Mouse (Mus musculus): ENCODE results near the gene Ccdc167. TPM values are rescaled to one million over a fixed set of nuclear protein-coding genes. Genes with fewer than 3 reads are reported as not detected.
A peak's percentile ranks its signal among the peaks of the same experiment; 100 is the strongest.

Ccdc167 gene
- polyA plus RNA-seq (2021), result 9.6 TPM

DNA sequence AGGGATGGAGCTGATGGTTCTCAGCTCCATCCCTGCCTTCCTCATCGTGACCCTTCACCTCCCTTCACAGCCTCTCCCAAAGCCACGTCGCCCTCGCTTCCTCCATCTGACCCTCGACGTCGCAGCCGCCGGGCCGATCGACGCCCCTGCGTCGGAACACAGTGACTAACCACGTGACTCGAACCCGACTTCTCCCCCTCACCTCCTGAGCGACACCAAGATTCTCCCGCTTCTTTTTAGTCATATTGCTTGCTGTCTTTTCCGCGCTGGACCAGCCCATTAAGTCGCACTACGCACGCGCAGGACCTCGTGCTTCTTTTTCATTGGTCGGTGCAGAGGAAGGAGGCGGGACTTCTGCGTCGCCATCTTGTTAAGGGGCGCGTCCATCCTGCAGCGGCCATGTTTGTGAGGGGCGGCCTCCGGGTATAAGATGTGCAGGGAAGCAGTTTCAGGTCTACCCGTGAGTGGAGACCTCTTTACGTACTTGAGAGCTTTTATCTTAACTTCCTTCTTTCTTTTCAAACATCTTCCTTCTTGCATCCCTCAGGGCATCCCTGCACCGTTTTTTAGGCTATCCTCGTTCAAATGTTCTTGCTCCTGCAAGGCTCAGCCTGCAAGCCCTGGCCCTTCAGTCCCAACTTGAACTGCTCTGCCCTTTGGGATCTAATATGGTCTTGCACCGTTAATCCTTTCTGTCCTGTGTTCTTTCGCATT, at the start of gene Ccdc167:
Ccdc167 (minus strand) TSS at position 313 of the 714 bp plus-strand sequence.
- DNase-seq (ENCODE audit: low read depth, low spot score) (peak; percentile 85), ATAC-seq (peak; percentile 63)
- TF ChIP-seq CTCF (IDR thresholded peaks at IDR 0.05), result no peak
- no peaks in the 10 kb centered on the region for H3K27me3 ChIP-seq
- in situ Hi-C loops (cut with MboI; ENCODE audit: low pct_unique_long_range_greater_than_20kb), result no loop called here
- CTCF ChIA-PET, result interaction anchor here (0.8 to 1.2 kb wide), 2 partner anchors 21 to 30 kb away, joined by 3 read pairs; no protein-coding TSS in a partner anchor
- POLR2A ChIA-PET, result interaction anchor here (1.2 to 1.9 kb wide), 2 partner anchors 9 to 56 kb away, joined by 3 read pairs; partner anchors contain the start of gene Cmtr1

DNA sequence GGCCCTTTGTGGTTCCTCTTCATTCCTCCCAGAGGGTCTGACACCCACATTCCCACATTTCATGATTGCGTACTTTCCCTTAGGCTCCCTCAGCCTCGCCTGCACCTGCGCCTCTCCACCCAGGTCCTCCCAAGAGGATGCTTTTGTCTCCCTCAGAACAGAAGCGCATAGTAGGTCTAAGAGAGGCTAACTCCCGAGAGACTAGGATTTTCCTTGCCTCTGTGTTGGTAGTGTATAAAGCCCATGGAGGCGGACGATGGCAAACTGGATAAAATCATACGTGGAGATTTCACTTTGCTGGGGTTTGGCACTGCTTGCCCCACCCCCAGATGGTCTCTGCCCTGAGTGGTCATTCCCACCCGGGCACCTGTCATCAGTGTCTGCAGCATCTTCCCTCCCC, 48.5 kb upstream of the Ccdc167 start:
- in situ Hi-C loops (cut with MboI; ENCODE audit: low pct_unique_long_range_greater_than_20kb), result loop anchor here (10.0 kb wide), 1 partner anchor 119 kb away; no protein-coding TSS in a partner anchor
- CTCF ChIA-PET, result no interaction called here
- ATAC-seq (no peak), DNase-seq (ENCODE audit: low read depth, low spot score) (no peak)
- TF ChIP-seq CTCF (IDR thresholded peaks at IDR 0.05), result no peak
- H3K27me3 ChIP-seq, result no peaks in the 10 kb centered on the region
- POLR2A ChIA-PET, result no interaction called here

DNA sequence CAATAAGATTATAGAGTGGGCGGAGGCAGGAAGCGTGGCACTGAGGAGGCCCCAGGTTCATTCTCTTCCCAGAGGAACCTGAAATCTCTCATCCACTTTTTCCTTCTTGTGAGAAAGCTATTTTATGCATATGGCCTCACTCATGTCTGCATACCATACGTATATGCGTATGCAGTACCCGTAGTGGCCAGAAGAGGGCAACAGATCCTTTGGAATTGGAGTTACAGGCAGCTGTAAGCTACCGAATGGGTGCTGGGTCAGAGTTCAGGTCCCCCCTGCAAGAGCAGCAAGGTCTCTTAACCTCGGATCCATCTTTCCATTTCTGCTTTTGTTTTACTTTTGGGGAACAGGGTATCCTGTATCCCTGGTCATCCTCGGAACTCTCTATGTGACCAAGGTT, 45.7 kb upstream of the Ccdc167 start:
- ChIA-PET POLR2A (interaction anchor here (0.5 kb wide), 1 partner anchor 109 kb away, joined by 4 read pairs; no protein-coding TSS in a partner anchor), CTCF (interaction anchor here (1.1 to 1.7 kb wide), 6 partner anchors 9 to 120 kb away, joined by 3 to 7 read pairs (median 4); no protein-coding TSS in a partner anchor)
- ATAC-seq (no peak), DNase-seq (ENCODE audit: low read depth, low spot score) (no peak)
- H3K27me3 ChIP-seq, result no peaks in the 10 kb centered on the region
- peak; percentile 86 for TF ChIP-seq CTCF (IDR thresholded peaks at IDR 0.05)
- in situ Hi-C loops (cut with MboI; ENCODE audit: low pct_unique_long_range_greater_than_20kb), result loop anchor here (10.0 kb wide), 1 partner anchor 122 kb away; no protein-coding TSS in a partner anchor

DNA sequence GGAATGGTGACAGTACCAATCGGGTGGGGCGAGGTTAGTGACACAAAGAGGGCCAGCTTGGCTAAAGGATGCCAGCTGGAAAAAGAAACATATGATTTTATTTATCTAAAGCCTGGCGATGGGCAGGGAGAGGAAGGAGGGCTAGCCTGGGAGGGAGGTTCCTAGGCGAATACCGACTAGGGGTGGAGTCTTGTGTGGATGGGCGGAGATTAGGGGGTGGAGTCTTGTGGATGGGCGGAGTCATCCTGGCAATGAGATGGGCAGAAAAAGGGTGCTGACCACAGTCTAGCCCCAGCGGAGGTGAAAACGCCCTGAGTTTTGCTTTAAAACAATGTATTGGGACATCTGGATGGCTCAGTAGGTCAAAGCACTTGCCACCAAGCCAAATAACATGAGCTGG, 45.1 kb upstream of the Ccdc167 start:
- POLR2A ChIA-PET, result interaction anchor here (0.7 kb wide), 1 partner anchor 171 kb away, joined by 4 read pairs; no protein-coding TSS in a partner anchor
- ATAC-seq, result no peak
- in situ Hi-C loops (cut with MboI; ENCODE audit: low pct_unique_long_range_greater_than_20kb), result loop anchor here (10.0 kb wide), 1 partner anchor 123 kb away; no protein-coding TSS in a partner anchor
- TF ChIP-seq CTCF (IDR thresholded peaks at IDR 0.05), result no peak
- H3K27me3 ChIP-seq, result no peaks in the 10 kb centered on the region
- CTCF ChIA-PET, result interaction anchor here (1.1 to 1.7 kb wide), 6 partner anchors 8 to 121 kb away, joined by 3 to 7 read pairs (median 4); no protein-coding TSS in a partner anchor
- no peak for DNase-seq (ENCODE audit: low read depth, low spot score)

DNA sequence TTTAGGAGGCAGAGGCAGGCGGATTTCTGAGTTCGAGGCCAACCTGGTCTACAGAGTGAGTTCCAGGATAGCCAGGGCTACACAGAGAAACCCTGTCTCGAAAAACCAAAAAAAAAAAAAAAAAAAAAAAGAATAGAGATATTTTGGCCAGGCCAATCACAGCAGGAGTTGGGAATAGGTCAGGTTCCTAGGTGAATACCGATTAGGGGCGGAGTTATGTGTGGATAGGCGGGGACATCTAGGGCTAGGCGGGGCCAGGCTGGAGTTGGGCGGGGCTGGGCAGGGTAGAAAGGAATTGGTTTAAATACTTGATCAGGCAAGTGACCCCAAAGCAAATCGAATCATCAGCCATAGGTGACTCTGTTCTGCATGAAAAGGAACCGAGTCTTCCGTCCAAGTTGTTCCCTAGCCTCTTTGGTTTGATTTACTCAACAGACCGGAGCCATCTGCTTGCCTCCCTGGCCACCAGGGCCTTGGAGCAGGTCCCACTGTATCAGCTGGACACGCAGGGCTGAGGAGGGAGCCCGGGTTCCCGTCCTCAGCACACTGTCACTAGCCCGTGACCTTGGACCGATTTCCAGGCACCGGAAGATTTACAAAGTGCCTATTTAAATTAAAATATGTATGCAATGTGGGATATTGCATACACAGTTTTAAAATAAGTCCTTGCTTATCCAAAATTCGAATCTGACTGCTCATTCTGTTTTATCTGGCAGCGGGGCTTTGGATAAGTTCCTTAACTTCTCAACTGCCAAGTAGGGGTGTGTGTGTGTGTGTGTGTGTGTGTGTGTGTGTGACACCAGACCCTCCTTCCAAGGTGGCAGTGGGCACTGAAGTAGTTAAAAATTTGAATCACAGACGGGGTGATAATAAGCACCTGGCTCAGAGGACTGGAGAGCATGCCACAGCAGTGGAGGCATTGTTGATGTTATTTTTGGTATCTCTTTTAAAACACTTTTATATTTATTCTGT, 43.8 kb upstream of the Ccdc167 start:
- DNase-seq (ENCODE audit: low read depth, low spot score), result no peak
- TF ChIP-seq CTCF (IDR thresholded peaks at IDR 0.05), result no peak

DNA sequence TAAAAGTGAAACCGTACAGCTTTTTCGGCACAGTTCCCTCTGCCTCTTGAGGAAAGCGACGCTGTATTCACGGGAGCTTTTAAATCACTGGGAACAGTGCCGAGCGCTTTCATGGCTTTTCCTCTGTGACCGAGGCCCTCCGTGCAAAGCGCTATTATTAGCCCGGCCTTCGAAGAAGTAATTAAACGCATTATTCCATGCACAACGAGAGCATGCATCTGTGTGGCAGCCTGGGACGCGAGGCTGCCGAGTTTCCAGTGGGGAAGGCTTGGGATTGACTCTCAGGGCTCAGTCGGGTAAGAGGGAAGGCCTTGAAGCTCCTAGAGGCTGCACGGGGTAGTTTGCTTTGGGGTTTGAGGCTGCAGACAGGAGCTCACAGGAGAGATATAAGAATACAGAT, 43.1 kb upstream of the Ccdc167 start:
- no peaks in the 10 kb centered on the region for H3K27me3 ChIP-seq
- DNase-seq (ENCODE audit: low read depth, low spot score), result no peak
- no peak for TF ChIP-seq CTCF (IDR thresholded peaks at IDR 0.05)
- CTCF ChIA-PET, result interaction anchor here (0.7 kb wide), 1 partner anchor 126 kb away, joined by 3 read pairs; no protein-coding TSS in a partner anchor
- no peak for ATAC-seq
- POLR2A ChIA-PET, result no interaction called here
- in situ Hi-C loops (cut with MboI; ENCODE audit: low pct_unique_long_range_greater_than_20kb), result loop anchor here (10.0 kb wide), 1 partner anchor 125 kb away; no protein-coding TSS in a partner anchor

More for the DNA sequence above, 43.8 kb upstream of the Ccdc167 start:
- no peak for ATAC-seq
- H3K27me3 ChIP-seq, result no peaks in the 10 kb centered on the region
- ChIA-PET POLR2A (interaction anchor here (0.7 kb wide), 1 partner anchor 172 kb away, joined by 4 read pairs; no protein-coding TSS in a partner anchor), CTCF (no interaction called here)
- in situ Hi-C loops (cut with MboI; ENCODE audit: low pct_unique_long_range_greater_than_20kb), result loop anchor here (10.0 kb wide), 1 partner anchor 124 kb away; no protein-coding TSS in a partner anchor

DNA sequence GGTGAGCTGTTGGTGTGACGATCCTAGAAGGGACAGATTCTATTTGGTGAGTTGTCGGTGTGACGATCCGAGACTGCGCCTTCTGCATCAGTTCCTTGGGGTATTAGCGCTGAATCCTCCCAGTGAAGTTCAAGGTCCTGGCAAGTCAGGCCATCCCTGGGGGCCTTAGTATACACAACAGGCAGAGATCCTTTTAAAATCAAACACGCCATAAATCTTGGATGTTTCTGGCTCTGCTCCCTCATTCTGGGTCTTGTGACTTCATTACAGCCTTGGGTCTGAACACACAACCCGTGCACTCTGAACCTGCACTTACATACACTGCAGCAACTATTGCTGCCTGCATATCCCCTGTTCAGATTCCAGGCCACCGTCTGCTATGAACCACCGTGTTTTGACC, 39.5 kb upstream of the Ccdc167 start:
- in situ Hi-C loops (cut with MboI; ENCODE audit: low pct_unique_long_range_greater_than_20kb), result no loop called here
- ChIA-PET CTCF (no interaction called here), POLR2A (no interaction called here)
- ATAC-seq (no peak), DNase-seq (ENCODE audit: low read depth, low spot score) (no peak)
- H3K27me3 ChIP-seq, result peaks cover 8% of the 10 kb centered on the region
- TF ChIP-seq CTCF (IDR thresholded peaks at IDR 0.05), result no peak

DNA sequence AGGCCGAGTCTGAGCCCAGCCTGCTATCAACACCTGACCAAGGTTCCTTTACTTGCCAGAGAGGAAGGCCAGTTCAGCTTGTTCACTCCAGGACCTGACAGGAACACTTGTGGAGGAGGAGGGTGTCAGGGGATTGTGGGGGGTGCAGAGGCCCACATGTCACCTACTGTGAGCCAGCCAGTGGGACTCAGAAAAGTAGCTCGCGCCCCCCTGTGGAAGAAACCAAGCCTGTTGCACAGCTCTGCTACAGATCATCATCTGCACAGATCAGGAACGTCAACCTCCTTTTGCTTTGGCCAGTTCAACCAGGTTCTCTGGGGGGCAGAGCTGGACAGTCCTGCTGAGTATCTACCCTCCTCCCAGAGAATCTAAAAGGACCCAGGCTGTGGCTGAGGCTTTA, 37.7 kb upstream of the Ccdc167 start:
- peaks cover 15% of the 10 kb centered on the region for H3K27me3 ChIP-seq
- TF ChIP-seq CTCF (IDR thresholded peaks at IDR 0.05), result no peak
- ATAC-seq (no peak), DNase-seq (ENCODE audit: low read depth, low spot score) (no peak)
- CTCF ChIA-PET, result interaction anchor here (1.3 kb wide), 1 partner anchor 10 kb away, joined by 3 read pairs; no protein-coding TSS in a partner anchor
- in situ Hi-C loops (cut with MboI; ENCODE audit: low pct_unique_long_range_greater_than_20kb), result no loop called here
- POLR2A ChIA-PET, result no interaction called here

DNA sequence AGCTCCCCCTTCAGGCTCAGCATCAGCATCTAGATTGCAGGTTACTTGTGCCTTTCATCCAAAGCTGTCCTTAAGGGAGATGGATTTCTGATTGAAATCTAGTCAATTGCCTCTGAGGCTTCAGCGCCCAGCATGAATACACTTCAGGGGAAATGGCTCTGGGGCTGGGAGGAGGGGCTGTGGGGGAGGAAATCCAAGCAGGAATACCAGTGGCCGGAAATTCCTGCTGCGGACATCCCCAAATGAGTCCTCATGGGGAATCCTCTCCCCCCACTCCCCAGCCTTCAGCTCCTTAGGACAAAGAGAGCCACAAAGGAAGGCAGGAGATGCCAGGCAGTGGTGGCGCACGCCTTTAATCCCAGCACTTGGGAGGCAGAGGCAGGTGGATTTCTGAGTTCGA, 30.6 kb upstream of the Ccdc167 start:
- ChIA-PET CTCF (no interaction called here), POLR2A (no interaction called here)
- DNase-seq (ENCODE audit: low read depth, low spot score), result no peak
- ATAC-seq, result no peak
- in situ Hi-C loops (cut with MboI; ENCODE audit: low pct_unique_long_range_greater_than_20kb), result no loop called here
- peaks cover 15% of the 10 kb centered on the region for H3K27me3 ChIP-seq
- TF ChIP-seq CTCF (IDR thresholded peaks at IDR 0.05), result no peak

Data from Patski (cell line).